Mouse (Mus musculus) gastrocnemius, postnatal 25 days (tissue): ENCODE data around the gene Epop. TPM values are rescaled to one million over a fixed set of nuclear protein-coding genes. Genes with fewer than 3 reads are reported as not detected.
"Not testable (repeated sequence)": the region's sequence is repeated elsewhere in the genome, so short reads cannot be mapped to it uniquely, and the experiment has no call there.

ENCODE experiments used
- DNase-seq: peaks from one replicate; pipeline ENCODE4 v3.0.0; 2022
- total RNA-seq, 2 experiments: library from RNA; stranded (reverse); gene quantifications; 1 replicate in 1 of 2; 2 replicates in 1 of 2; pipeline ENCODE4 v1.2.3; 2021

The Epop gene
- total RNA-seq, 2 experiments from 2014 or later = 1.2 to 1.6 TPM

GRCm38 (mm10) chr11:97660734-97661647 lies 31.5 kb upstream of the Epop start:
- no peak for DNase-seq

DNA sequence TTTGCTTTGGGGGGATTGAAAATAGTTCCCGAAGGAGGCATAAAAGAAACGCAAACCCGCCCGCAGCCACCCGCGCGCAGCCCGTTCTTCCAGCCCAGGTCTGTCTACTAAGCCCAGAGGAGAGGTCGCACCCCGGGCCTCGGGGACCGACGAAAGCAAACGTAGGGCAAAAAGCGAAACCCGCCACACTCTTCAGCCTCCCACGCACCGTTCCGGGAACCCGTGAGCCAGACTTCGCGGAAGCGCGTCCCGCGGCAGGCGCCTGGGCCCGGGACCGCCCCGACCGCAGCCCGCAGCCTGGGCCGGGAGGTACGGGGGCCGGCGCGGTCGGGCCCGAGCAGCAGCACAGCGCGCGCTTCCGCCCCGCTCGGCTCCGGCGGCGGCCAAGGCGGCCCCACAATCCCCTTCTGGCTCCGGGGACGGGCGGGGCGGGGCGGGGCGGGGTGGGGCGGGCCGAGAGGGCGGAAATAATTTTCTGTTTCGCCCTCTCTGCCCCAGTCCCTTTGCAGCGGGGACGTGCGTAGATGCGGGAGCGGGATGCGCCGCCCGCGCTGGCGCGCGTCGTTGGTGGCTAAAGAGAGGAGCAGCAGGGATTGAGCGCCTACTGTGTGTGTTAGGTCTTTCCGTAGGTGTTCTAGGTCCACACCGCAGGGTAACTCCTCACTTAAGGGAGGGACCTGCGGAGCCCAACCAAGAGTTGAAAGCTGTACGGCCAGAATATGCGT lies 30.6 kb upstream of the Epop start:
- peak; percentile 87 for DNase-seq

GRCm38 (mm10) chr11:97659267-97659989 lies 29.9 kb upstream of the Epop start:
- DNase-seq = no peak

- no peak for DNase-seq
Measured at GRCm38 (mm10) chr11:97658751-97659266, 29.3 kb upstream of the Epop start.

DNA sequence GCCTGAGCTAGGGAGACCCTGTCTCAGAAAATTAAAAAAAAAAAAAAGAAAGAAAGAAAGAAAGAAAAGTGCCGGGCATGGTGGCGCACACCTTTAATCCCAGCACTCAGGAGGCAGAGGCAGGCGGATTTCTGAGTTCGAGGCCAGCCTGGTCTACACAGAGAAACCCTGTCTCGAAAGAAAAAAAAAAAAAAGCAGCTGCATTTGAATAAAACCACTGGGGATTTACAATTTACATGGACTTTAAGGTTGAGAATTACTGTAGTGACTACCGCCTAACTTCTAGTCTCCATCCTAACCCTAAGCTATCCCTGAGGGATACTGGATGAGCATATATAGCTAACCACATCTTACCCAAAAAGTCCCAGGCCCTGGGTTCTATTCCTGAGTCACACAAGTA lies 28.5 kb upstream of the Epop start:
- DNase-seq = not testable (repeated sequence)

- no peak for DNase-seq
Measured at GRCm38 (mm10) chr11:97657184-97657945, 27.9 kb upstream of the Epop start.

- DNase-seq = no peak
Measured at GRCm38 (mm10) chr11:97656269-97656971, 26.9 kb upstream of the Epop start.

- DNase-seq = no peak
Measured at GRCm38 (mm10) chr11:97654210-97654609, 24.7 kb upstream of the Epop start.

GRCm38 (mm10) chr11:97653376-97653775 lies 23.9 kb upstream of the Epop start:
- not testable (repeated sequence) for DNase-seq

GRCm38 (mm10) chr11:97650341-97650740 lies 20.8 kb upstream of the Epop start:
- no peak for DNase-seq

DNA sequence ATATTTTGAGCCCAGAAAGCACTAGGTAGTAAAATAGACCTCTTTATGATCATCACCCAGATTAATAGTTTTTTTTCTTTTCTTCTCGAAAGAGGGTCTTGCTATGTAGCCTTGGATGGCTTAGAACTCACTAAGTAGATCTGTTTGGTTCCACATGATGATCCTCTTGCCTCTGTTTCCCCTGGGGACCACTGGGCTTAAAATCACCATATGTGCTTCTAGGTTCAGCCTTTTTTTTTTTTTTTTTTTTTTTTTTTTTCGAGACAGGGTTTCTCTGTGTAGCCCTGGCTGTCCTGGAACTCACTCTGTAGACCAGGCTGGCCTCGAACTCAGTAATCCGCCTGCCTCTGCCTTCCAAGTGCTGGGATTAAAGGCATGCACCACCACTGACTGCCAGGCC lies 19.0 kb upstream of the Epop start:
- DNase-seq = not testable (repeated sequence)

DNA sequence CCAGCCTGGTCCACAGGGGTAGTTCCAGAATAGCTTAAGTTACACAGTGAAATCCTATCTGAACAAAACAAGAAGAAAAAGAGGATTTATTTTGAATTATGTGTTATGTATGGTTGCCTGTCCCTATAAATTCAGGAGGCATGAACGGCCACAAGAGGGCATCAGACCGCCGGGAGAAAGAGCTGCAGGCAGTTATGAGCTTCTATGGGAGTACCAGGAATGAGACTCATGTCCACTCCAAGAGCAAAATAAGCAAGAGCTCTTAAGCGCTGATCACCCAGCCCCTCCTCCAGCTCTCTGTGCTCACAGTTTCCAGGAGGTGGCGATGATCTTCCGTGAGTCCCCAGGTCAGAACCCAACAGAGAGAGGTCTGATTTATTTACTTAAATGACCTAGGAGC lies 15.3 kb upstream of the Epop start:
- DNase-seq = no peak

- DNase-seq = no peak
Measured at GRCm38 (mm10) chr11:97643380-97644055, 14.0 kb upstream of the Epop start.

DNA sequence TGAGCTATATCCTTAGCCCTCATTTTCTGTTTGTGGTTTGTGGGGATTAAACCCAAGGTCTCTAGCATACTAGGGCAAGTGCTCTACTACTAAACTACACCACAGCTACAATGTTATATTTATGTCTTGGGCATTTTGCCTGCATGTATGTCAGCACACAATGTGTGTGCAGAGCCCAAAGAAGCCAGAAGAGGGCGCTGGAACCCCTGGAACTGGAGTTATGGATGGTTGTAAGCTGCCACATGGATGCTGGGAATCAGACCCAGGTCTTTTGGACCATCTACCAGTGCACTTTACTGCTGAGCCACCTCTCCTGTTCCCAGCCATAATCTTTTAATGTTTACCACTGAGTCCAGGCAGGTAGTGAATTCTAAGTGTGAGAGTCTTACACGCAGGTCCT lies 13.2 kb upstream of the Epop start:
- DNase-seq = no peak

DNA sequence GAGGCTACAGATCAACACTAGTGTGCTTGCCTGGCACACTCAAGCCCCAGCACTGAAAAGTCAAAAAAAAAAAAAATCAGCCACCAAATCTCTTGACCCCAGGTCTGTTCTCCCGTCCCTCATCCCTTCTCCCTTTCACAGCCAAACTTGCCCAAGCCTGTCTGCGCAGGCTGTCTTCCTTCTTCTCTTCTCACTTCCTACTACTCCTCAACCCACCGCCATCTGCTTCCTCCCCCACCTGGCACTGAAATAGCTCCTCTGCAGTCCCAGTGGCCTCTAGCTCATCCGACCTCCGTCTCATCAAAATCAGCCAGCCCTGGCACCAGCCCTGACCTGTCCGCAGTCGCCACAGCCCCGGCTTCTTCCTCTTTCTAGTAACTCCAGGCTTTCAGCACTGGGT lies 12.2 kb upstream of the Epop start:
- DNase-seq = no peak

- no peak for DNase-seq
Measured at GRCm38 (mm10) chr11:97635468-97636019, 6.0 kb upstream of the Epop start.

GRCm38 (mm10) chr11:97632440-97632839 lies 2.9 kb upstream of the Epop start:
- not testable (repeated sequence) for DNase-seq

GRCm38 (mm10) chr11:97631938-97632337 lies 2.4 kb upstream of the Epop start:
- DNase-seq = peak; percentile 67

GRCm38 (mm10) chr11:97631500-97631899 lies 2.0 kb upstream of the Epop start:
- DNase-seq = no peak

DNA sequence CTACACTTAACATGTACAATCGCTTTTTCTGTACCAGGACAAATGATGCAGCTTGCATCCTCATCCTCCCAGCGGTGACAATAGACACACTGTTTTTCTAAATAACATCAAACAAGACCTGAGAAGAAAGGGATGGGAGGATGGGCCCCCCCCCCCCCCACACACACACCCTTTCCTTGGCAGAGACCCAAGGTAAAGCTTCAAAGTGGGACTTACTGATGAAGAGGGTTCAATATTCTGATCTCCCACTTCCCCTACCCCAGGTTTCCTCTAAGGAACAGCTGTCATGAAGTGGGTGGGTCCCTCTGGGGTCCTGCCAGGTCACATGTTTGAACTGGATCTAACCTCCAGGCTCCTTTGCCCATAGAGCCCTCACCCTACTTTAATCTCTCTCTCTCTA lies 1.5 kb upstream of the Epop start:
- no peak for DNase-seq
